Mouse (Mus musculus) thymus, postnatal 14 days (tissue): ENCODE results near the gene Ric3.
A peak's percentile ranks its signal among the peaks of the same experiment; 100 is the strongest.
"Not testable (repeated sequence)": the region's sequence is repeated elsewhere in the genome, so short reads cannot be mapped to it uniquely, and the experiment has no call there.

Source experiments
- DNase-seq: peaks from one replicate; pipeline ENCODE4 v3.0.0; 2021

Gene Ric3

DNA sequence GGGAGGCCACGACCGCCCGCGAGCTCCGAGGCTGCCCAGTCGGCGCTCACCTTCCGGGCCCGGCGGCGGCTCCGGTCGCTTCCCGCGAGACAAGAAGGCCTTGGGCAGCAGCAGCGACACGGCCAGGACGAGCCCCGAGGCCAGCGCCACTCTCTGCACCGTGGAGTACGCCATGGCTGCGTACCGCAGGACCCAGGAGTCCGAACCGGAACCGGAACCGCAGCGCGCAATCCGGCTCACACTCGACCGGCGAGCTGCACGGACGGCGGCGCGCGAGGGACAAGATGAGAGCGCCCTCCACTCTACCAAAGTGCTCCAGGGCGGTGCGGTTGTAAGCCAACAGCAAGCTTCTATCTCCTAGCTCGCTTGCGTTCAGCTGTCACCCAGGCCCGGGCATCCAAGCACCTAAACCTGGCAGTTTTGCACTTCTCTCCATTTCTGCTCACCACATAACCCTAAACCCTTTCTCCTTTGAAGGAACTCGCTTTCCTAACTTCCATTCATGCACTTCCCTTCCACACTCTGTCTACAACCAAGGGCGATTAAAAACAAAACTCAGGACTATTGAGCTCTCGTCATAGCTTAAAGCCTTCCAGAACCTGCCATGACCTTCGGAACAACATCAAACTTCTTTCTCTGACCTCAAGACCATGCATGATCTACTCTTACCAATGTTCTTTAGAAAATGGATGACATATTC, at the start of gene Ric3:
Gene Ric3, minus strand, starts transcription at position 219 of the 700 bp plus-strand sequence.
- peak; percentile 3 for DNase-seq

DNA sequence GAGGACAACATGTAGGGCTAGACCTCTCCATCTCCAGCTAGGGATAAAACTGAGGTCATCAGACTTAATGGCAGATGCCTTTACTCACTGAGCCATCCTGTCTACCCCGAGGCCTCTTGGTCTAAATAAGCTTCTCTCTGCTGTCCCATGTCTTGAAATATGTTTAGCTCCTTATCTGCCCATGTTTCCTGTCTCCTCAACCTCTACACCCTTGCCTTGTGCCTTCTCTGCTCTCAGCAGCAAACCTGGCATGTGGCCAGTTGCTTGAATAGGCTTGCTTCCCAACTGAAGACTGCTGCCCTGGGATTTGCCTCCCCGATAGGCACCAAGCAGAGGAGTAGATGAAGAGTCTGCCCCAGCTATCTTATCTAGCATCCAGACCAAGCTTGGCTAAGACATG, 48.4 kb upstream of the Ric3 start:
- no peak for DNase-seq

- DNase-seq = no peak
Observed at GRCm38 (mm10) chr7:109129946-109130686, 47.0 kb upstream of the Ric3 start.

DNA sequence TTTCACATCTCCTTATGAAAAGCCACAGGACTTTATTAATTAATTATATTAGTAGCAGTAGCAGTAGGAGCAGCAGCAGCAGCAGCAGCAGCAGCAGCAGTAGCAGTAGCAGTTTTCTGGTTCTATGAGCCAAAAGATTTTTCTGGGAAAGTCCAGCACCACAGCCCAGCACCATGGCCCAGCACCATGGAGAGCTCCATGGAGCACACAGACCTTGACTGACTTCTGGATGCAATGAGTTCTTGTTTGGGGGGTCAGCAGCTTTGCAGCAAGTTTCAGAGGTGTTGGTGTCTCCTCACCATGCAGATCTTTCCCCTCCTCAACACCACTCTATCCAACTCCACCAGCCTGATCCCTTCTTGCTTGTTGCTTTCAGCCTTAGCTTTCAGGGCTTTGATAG, 46.3 kb upstream of the Ric3 start:
- no peak for DNase-seq

DNA sequence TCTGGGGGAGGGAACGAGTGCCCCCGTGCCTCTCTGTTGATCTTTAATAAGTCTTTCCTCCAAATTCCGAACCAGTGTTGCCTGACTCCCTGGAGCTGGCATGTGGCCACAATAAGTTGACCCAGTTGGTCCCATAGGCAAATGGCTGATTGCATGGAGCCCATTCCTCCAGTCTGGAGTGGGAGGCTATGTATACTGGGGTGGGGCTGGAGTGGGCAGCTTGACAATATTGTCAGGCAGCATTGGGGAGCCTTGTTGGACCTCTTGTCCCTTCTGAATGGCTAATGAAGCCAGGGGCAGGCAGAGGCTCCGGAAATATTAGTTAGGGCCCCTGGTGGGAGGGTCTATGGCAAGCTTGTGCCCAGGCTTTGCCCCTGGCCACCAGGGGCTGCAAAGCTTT, 32.8 kb upstream of the Ric3 start:
- no peak for DNase-seq

DNA sequence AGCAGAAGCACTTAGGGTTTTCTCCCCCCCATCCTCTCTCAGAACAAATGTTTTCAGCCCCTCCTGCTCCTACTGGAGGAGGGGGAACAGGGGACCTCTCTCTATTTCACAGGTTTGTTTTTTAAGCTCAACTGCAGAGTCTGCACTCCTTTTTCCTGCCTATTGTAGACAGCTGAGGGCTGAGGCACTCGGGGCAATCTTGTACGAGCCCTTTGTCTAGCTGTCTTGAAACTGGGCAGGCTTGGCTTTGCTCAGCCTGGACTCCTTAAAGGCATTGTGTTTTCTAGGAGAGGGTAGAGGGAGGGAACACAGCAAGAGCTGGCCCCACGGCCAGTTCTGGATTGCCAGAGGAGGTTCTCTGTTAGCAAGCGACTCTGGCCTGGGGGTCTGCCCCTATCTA, 32.4 kb upstream of the Ric3 start:
- not testable (repeated sequence) for DNase-seq

DNA sequence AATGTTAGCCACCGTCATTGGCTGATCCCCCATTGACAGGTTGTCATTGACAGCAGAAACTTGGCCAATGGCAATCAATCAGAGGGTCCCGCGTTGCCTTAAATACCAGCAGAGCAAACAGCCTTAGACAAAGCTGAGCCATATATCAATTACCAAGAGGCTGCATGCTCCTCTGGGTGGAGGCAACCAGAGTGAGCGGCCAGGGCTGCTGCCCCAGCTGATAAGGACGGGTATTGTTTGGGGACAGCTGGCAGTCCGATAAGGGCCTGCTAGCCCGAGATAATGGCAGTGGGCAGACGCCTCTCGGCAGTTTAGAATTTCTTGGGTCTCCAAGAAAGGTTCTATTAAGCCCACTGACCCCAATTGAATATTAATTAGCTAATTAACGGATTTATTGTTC, 31.8 kb upstream of the Ric3 start:
- DNase-seq = no peak

GRCm38 (mm10) chr7:109111000-109111399, 27.9 kb upstream of the Ric3 start:
- DNase-seq = no peak

DNA sequence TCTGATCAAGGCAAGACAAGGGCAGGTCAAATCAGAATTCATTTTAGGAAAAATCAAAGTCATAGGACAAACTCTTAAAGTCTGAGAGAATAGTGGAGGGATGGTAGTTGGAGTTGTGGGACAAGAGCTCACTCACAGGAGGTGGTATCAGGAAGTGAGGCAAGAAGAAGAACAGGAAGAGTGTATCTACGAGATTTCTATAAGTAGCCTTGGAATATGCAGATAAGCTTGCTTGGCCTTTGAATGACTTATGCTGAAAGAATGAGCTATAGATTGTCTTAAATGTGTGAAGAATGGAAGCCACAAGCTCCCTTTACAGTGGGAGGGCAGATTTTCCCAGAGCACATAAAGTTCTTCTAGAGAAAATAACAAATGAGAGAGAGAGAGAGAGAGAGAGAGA, 21.8 kb upstream of the Ric3 start:
- DNase-seq = no peak

DNA sequence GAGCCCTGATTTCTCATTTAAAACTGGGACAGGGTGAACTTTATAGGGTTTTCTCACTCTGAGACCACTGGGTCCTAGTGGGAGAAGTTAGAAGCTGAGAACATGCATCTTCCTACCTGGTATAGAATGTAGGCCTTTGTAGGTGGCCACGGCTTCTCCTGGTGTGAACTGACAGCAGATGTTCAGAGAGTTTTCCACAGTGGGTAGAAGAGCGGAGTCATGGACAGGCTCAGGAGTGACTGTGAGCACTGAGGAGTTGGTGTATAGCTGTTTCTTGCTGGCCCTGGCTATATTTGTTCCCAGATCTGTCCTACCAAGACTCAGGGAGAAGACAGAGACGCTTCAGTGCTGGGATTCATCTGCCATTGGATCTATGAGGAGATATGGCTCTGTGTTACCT, 18.0 kb upstream of the Ric3 start:
- DNase-seq = no peak

DNA sequence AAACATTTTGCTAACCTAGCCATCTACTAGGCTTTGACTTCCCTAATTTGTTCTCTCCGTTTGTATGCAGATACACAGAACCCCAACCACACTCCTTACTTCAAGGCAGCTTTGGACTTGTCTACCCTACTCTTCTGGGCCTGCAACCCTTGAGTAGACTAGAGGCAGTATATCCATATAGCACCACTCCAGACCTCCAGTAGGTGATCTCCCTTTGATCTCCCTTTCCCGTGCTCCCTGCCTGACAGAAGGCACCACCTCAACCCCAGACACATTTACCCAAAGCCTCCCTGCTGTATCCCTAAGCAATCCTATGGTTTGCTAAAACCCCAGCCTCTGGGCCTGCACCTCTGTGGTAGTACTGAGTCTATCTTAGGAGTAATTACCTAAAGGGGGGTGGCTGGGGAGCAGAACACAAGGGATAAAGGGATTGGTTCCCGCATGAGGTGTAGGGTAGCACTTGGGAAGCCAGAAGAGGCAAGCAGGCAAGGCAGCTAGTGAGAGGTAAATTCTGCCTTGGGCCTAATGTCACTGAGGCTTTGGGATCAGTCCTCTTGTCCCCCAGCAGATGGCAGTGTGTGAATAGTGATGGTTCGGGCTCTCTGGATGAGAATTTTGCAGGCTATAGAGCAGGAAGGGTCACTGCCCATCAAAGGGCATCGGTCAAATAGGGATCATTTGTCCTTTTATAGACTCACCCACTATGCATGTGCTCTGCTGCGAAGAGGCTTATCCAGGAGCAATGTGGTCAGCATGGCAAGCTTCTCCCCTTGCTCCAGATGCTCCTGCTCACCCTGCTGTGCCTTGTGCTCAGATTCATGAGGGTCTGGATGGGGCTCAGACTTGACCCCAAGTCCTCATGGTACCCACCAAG, 15.3 kb upstream of the Ric3 start:
- no peak for DNase-seq

DNA sequence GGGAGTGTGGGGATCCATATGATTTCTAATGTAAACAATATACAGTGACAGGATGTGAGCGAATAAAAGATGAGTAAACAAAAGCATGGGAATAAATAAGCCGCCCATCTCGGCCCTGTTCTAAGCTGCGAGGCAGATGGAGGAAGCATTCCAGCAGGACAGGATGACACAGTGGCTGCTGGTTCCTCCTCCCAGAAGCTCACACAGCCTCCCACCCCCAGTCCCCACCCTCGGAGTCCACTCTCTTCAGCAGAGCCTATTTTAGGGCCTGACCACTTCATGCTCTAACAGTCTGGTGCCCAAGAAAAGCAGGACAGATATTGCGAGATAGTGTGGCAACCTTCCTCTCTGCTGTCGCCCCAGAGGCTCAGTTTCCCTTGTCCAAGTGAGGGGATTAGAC, 14.1 kb upstream of the Ric3 start:
- DNase-seq = no peak

GRCm38 (mm10) chr7:109096618-109097017, 13.5 kb upstream of the Ric3 start:
- DNase-seq = no peak

DNA sequence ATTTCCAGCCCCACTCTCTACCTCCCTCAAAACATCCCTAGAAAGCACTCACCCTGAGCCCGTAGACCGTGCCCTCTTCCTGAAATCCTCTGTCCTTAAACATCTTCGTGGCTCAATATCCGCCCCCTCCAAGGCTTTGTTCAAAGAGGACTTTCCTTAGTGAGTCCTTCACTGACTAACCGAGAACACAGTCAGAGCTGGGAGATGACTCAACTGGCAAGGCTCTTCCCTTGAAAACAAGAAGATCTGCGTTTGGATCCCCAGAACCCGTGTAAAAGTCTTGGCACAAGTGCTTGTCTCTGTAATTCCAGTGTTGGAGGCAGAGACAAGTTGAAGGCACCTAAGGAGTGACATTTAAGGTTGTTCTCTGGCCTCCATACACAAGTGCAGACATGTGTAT, 11.2 kb upstream of the Ric3 start:
- no peak for DNase-seq

DNA sequence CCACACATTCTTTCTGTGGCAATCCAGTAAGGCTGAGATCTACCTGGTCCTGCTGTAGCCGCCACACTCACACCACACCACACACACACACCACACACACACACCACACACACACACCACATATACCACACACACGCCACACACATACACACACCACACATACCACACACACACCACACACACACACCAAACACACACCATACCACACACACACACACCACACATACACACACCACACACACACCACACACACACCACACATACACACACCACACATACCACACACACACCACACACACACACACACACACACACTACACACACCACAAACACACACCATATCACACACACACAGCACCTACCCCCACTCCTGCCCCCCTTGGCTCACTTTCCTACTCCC, 8.2 kb upstream of the Ric3 start:
- not testable (repeated sequence) for DNase-seq

DNA sequence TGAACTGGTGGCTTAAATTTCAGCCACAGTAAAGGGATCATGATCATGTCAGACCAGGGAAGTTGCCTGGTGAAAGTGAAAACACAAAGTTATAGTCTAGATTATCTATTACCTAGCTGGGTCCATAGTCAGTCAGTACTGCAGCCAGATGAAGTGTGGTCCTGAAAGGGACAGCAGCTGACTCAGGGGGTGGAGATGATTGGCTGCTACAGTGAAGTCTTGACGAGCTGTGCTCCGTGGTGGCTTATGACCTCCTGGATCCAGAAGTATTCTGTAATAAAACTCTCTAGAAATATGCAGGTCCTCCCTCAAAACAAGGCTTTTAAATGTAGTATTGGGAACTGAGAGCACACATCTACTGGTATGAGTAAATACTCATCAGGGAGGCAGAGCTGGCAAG, 3.8 kb upstream of the Ric3 start:
- no peak for DNase-seq

DNA sequence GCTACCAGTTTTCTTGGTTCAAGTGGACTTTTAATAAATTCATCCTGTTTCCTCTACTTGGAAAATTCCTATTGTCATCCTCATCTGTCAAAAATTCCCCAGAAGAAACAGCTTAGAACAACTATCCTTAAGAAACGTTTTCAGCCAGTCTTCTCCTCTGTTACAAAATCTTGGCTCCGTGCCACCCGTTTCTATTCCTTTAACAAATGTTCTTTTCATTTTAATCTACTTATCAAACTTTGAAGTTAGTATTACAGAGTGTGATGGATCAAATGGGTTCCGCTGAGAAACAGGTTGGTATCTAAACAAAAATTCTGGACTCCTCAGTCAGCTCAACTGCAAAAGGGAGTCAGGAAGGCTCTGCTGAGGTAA, 668 bp upstream of the Ric3 start:
- DNase-seq = no peak

DNA sequence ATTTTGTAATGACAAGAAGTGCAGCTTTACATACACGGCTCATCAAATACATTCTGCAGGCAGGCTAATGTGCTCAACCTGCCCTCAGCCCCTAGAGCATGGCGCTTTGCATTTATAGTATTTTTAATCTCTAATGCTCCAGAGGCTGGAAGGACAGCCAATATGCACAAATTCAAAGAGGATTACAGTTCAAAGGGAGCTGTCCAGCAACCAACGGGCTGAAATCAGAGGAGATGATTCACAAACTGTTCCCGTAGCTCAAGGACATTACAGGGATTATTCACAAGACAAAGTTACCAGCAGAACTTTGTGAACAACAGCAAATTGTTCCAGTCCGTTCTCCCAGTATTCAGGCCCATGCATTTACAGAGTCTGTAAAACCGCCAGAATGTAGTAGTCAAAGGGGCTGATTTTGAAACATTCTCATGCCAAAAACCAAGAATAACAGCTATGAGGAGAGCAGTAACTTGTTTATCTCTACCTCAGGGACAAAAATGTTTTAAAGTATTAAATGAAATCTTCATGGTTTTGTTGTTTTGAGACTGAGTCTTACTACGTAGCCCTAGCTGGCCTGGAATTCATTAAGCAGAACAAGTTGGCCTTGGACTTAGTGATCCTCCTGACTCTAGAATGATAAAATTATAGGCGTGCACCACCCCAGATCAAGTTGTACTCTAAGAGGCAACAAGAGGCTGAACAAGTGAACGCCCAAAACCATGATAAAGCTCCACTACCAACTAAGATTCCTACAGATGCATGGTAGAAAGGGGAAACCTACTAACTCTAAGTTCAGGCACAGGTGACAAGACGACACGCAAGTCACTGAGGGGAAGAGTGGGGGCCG, 640 bp downstream of the Ric3 start:
- no peak for DNase-seq

DNA sequence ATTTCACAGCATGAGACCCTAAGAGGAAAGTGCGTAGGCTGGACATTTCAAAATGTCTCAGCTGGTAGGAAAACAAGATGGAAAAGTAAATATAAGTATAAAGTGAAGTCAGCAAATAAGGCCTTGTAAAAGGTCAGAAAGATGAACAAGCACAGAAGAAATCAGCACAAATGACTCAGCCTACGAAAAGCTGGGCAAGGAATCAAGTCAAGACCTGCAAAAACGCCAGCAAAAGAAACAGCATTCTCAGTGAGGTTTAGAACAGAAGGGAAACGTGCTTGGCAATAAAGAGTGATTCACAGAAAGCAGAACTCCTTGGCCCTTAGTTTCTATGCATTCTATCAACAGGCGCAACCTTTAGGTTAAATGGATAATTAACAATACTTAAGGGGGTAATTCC, 10.8 kb downstream of the Ric3 start:
- DNase-seq = no peak

- DNase-seq = no peak
Observed at GRCm38 (mm10) chr7:109069641-109070040, 13.5 kb downstream of the Ric3 start.

- DNase-seq = no peak
Observed at GRCm38 (mm10) chr7:109059536-109059935, 23.6 kb downstream of the Ric3 start.

GRCm38 (mm10) chr7:109050831-109051230, 32.3 kb downstream of the Ric3 start:
- no peak for DNase-seq

- DNase-seq = no peak
Observed at GRCm38 (mm10) chr7:109045876-109046275, 37.3 kb downstream of the Ric3 start.
